Mouse (Mus musculus): Measurements from ENCODE around the gene Cers5. TPM values are rescaled to one million over a fixed set of nuclear protein-coding genes. Genes with fewer than 3 reads are reported as not detected.

The Cers5 gene
- total RNA-seq (2017), result 24.0 and 33.2 TPM in 2 replicates

GRCm38 (mm10) chr15:99772881-99772924 is at the start of gene Cers5:
Cers5 (minus strand) TSS chr15:99772885.
- peak; percentile 24; the same call in 1 of the 2 replicates for ATAC-seq (replicated peaks; ENCODE audit: low read depth, poor library complexity, severe bottlenecking)

- peak; percentile 29; the same call in 1 of the 2 replicates for ATAC-seq (replicated peaks; ENCODE audit: low read depth, poor library complexity, severe bottlenecking)
Observed at GRCm38 (mm10) chr15:99819621-99820279, 47.1 kb upstream of the Cers5 start.

DNA sequence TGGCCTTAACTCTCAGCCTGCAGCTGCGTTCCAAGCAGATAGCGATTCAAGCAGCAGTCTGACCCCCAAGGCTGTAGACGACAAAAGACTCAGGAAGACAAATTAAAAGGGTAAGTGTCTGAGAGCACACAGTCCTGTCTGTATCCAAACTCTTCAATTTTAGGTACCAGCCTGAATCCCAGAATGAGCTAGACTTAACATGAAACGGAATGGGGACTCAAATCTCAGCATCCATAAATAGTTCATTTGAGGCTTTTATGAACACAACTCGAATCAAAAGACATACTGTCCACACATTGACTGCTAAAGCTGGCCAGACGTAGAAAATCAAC is 46.4 kb upstream of the Cers5 start:
- ATAC-seq (replicated peaks; ENCODE audit: low read depth, poor library complexity, severe bottlenecking), result no peak

DNA sequence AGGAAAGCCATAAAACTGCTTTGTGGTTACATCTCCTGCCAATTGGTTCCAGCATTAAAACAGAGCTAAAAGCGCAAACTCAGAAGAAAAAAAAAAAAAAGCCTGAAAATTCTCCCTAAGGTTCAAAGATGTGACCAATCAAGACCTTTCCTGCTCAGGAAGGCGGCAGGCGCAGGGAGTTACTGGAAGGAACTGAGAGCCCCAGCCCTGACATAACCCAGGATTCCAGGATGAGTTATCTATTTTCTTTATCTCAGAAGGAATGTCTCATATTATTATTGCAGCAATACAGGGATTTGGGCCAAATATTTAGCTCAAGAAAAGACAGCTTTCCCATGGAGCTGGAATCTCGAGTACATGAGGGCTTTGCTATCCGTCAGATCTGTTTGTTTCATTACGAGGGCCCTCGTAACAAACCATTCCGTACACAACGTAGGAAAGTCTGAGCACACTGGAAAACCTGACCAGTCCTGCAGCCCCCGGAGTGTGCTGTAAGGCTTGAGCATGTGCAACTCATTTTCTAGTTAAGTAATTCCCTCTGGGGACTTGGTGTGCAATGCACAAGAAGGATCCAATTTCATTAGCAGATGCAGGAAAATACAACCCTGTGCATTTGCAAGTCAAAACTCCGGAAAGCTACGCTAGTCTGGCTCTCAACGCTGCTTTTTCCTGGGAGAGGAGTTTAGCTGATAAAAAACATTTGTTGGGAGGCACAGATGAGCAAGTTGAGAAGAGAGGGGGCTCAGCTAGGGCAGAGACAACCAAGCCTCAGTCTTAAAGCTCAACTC is 45.8 kb upstream of the Cers5 start:
- no peak for ATAC-seq (replicated peaks; ENCODE audit: low read depth, poor library complexity, severe bottlenecking)

- ATAC-seq (replicated peaks; ENCODE audit: low read depth, poor library complexity, severe bottlenecking), result no peak
Observed at GRCm38 (mm10) chr15:99817343-99818235, 44.9 kb upstream of the Cers5 start.

GRCm38 (mm10) chr15:99815999-99816398 is 43.3 kb upstream of the Cers5 start:
- ATAC-seq (replicated peaks; ENCODE audit: low read depth, poor library complexity, severe bottlenecking), result no peak

- ATAC-seq (replicated peaks; ENCODE audit: low read depth, poor library complexity, severe bottlenecking), result no peak
Observed at GRCm38 (mm10) chr15:99814554-99815260, 42.0 kb upstream of the Cers5 start.

- ATAC-seq (replicated peaks; ENCODE audit: low read depth, poor library complexity, severe bottlenecking), result no peak
Observed at GRCm38 (mm10) chr15:99813639-99814038, 41.0 kb upstream of the Cers5 start.

DNA sequence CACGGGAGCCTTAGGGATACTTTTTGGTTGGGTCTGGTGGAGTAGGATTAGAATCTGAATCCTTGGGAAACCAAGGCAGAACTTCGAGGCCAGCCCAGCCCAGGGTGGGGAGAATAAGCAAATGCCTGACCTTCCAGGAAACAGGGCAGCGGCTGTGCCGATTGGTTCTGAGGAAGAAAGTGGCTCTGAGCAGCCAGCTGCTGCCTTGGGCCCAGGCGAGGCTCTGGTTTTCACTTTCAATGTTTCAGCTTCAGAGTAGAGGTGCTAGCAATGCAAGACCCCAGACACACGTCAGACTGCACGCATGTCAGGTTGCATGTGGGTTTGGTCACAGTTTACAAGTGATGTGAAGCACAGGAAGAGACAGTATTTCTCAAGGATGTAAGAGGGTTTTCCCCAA is 39.4 kb upstream of the Cers5 start:
- no peak for ATAC-seq (replicated peaks; ENCODE audit: low read depth, poor library complexity, severe bottlenecking)

GRCm38 (mm10) chr15:99807776-99808735 is 35.4 kb upstream of the Cers5 start:
- ATAC-seq (replicated peaks; ENCODE audit: low read depth, poor library complexity, severe bottlenecking), result no peak

DNA sequence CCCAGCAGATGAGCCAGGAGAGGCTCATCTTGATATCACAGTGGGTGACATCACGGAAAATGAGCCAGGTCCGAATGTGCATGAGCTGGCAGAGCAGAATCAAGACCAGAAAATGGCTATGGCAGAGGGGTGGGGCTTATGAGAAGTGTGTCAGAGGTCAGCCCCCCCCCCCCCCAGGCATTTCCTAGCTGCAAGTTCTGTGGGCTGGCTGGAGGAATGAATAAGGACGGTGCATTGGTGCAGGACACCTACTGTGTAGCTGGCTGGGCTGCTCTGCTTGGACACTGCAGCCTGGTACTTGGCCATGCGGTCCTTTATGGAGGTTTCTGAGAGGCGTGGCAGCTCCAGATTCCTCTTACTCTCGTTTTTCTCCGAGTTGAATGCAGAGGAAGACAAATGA is 33.5 kb upstream of the Cers5 start:
- ATAC-seq (replicated peaks; ENCODE audit: low read depth, poor library complexity, severe bottlenecking), result no peak

GRCm38 (mm10) chr15:99805673-99806072 is 33.0 kb upstream of the Cers5 start:
- ATAC-seq (replicated peaks; ENCODE audit: low read depth, poor library complexity, severe bottlenecking), result 0 out of 2 replicates have a peak, but pooled peaks have one; percentile 12

GRCm38 (mm10) chr15:99803186-99803644 is 30.5 kb upstream of the Cers5 start:
- peak; percentile 99 for ATAC-seq (replicated peaks; ENCODE audit: low read depth, poor library complexity, severe bottlenecking)

GRCm38 (mm10) chr15:99801885-99802572 is 29.3 kb upstream of the Cers5 start:
- ATAC-seq (replicated peaks; ENCODE audit: low read depth, poor library complexity, severe bottlenecking), result no peak

DNA sequence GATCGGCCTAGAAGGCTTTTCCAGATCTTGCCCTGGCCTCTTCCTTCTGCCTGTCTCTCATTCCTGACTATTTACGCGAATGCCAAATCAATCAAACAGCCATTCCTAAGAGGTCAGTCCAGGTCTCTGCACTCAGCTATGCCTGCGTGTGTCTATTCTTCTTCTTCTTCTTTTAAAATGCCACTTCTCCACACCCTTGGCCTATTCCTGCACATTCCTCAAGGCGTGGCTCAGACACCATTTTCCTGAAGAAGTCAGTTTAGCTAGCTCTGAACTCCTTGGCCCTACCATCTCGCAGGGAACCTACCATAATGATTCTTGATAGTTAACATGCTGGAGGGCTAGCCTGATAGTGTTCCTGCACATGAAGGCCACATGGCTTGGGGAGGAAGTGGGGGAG is 27.0 kb upstream of the Cers5 start:
- ATAC-seq (replicated peaks; ENCODE audit: low read depth, poor library complexity, severe bottlenecking), result no peak

DNA sequence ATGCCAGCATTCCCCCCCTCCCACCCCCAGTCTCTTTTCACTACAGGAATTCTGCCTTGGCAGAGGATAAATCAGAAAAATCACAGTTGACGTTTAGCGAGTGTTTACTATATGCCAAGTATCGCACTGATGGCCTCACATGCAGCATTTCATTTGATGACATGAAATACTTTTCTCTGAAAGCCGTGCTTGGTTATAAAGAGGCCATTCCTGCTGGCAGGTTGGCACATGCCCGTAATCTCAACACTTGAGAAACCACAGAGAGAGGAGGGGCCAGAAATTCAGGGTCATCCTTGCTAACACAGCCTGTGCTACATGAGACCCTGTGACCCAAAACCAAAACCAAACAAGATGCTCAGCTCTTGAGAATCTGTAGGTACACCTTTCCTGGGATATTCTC is 25.2 kb upstream of the Cers5 start:
- no peak for ATAC-seq (replicated peaks; ENCODE audit: low read depth, poor library complexity, severe bottlenecking)

- ATAC-seq (replicated peaks; ENCODE audit: low read depth, poor library complexity, severe bottlenecking), result no peak
Observed at GRCm38 (mm10) chr15:99796735-99797134, 24.1 kb upstream of the Cers5 start.

- no peak; the same call in 1 of the 2 replicates for ATAC-seq (replicated peaks; ENCODE audit: low read depth, poor library complexity, severe bottlenecking)
Observed at GRCm38 (mm10) chr15:99796066-99796465, 23.4 kb upstream of the Cers5 start.

Measured in common myeloid progenitor, adult 5-6 weeks (primary cell).